Mouse (Mus musculus): ENCODE results near the gene Clybl. TPM values are rescaled to one million over a fixed set of nuclear protein-coding genes. Genes with fewer than 3 reads are reported as not detected.

Gene Clybl
- polyA plus RNA-seq, 1 experiment from 2014 or later = 20.7 TPM

DNA sequence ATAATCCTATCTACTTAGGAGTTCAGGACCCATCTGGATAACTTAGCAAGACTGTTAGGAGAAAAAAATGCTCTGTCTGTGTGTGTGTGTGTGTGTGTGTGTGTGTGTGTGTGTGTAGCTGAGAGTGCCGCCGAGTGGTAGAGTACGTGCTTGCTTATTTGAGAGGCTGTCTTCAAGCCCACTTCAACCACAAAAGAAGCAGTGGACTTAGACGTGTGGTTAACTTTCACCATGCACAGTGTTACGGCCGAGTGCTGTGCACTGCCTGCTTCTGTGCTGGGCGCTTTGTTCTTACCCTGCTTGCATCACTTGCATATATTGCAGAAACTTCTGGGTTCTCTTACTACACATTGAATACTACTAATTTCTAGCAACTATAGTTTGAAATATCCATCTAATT, 23.8 kb upstream of the Clybl start:
- Histone ChIP-seq H3K36me3 (ENCODE audit: insufficient read depth) (peaks cover 65% of the 10 kb centered on the region), H3K9me3 (ENCODE audit: low read depth, low read length) (no peaks in the 10 kb centered on the region), H3K27ac (ENCODE audit: low read depth) (no peak overlapping the region), H3K4me3 (ENCODE audit: low read depth, low read length) (no peak overlapping the region), H3K9ac (no peak overlapping the region), H3K4me1 (ENCODE audit: insufficient read depth) (no peaks in the 10 kb centered on the region), H3K4me2 (no peak overlapping the region), H3K27me3 (ENCODE audit: insufficient read depth, low read length) (no peaks in the 10 kb centered on the region)
- 84% methylated on average over 7 of the region's 7 CpGs for WGBS
- DNase-seq (no peak), ATAC-seq (ENCODE audit: insufficient read depth) (no peak)
- TF ChIP-seq CTCF (IDR thresholded peaks at IDR 0.05; ENCODE audit: low read depth) = no peak

DNA sequence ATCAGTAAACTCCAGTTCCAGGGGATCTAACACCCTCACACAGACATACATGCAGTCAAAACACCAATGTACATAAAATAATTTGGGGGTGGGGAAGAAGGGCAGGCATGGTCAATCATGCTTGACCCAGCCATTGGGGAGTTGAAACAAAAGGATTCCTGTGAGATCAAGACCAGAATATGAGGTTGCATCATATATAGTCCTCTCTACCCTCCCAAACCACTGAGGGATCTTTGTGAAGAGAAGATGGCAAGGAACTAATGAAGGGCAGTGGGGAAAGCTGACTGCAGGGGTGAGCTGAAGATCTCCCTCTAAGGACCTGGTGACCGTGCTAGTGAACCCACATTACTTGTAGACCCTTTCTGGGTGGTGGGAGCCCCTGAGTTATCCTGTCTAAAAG, 20.6 kb upstream of the Clybl start:
- TF ChIP-seq CTCF (IDR thresholded peaks at IDR 0.05; ENCODE audit: low read depth) = no peak
- Histone ChIP-seq H3K9me3 (ENCODE audit: low read depth, low read length) (no peaks in the 10 kb centered on the region), H3K4me1 (ENCODE audit: insufficient read depth) (no peaks in the 10 kb centered on the region), H3K4me3 (ENCODE audit: low read depth, low read length) (no peak overlapping the region), H3K4me2 (no peak overlapping the region), H3K36me3 (ENCODE audit: insufficient read depth) (peaks cover 39% of the 10 kb centered on the region), H3K9ac (no peak overlapping the region), H3K27ac (ENCODE audit: low read depth) (no peak overlapping the region), H3K27me3 (ENCODE audit: insufficient read depth, low read length) (no peaks in the 10 kb centered on the region)
- 95% methylated on average over 1 of the region's 1 CpGs for WGBS
- DNase-seq = no peak
- no peak for ATAC-seq (ENCODE audit: insufficient read depth)

DNA sequence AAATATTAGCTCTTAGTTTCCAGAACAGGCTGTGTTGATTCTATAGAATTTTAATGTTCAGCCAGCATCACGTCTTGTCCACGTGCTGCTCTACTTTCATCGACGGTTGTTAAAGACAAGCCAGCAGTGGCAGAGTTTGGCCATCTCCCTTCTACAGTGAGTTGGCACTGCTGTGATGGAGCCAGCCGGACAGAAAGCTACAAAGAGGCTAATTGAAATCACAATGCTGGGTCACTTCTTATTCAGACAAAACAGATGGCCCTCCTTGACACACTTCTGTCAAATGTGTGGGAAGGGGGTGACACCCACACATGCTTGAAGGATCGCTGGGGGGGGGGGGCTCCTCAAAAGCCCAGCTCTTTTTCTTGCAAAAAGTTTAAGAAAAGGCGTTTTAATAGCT, 12.6 kb upstream of the Clybl start:
- H3K4me3 ChIP-seq (ENCODE audit: low read depth, low read length) = no peak overlapping the region
- H3K36me3 ChIP-seq (ENCODE audit: insufficient read depth) = no peaks in the 10 kb centered on the region
- no peak overlapping the region for H3K27ac ChIP-seq (ENCODE audit: low read depth)
- H3K4me1 ChIP-seq (ENCODE audit: insufficient read depth) = no peaks in the 10 kb centered on the region
- no peak overlapping the region for H3K9ac ChIP-seq
- H3K27me3 ChIP-seq (ENCODE audit: insufficient read depth, low read length) = no peaks in the 10 kb centered on the region
- TF ChIP-seq CTCF (IDR thresholded peaks at IDR 0.05; ENCODE audit: low read depth) = no peak
- ATAC-seq (ENCODE audit: insufficient read depth) (no peak), DNase-seq (no peak)
- WGBS = 78% methylated on average over 7 of the region's 7 CpGs
- no peak overlapping the region for H3K4me2 ChIP-seq
- H3K9me3 ChIP-seq (ENCODE audit: low read depth, low read length) = no peaks in the 10 kb centered on the region

DNA sequence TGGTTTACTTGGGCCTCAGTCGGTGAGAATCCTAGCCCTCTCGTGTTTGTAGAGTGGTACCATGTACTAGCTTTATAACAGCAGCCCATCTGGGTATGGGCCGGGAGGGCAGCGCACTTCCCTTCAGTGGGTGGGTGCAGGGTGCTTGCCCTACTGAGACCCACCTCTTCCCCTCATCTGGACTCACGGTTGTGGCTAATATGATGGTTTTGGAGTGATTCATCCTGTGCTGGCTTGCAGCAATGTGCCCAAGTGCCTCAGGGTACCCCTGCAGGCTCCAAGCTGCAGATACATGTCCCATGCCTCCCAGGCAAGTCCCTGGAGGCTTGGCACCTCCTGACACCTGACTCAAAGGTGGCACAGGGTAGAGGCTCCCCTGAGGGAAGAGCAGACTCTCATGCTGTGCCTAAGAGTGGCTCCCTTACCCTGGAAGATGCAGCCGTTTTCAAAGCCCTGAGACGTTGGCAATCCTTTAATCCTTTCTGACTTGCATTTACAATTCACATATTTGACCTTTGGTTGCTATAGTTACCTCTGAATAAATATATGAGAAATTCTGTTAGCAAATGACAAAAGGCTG, 11.2 kb upstream of the Clybl start:
- no peak overlapping the region for H3K27ac ChIP-seq (ENCODE audit: low read depth)
- DNase-seq = no peak
- H3K4me2 ChIP-seq = no peak overlapping the region
- WGBS = 61% methylated on average over 7 of the region's 7 CpGs
- no peaks in the 10 kb centered on the region for H3K36me3 ChIP-seq (ENCODE audit: insufficient read depth)
- ATAC-seq (ENCODE audit: insufficient read depth) = peak; percentile 36; the same call in 1 of the 2 replicates
- H3K27me3 ChIP-seq (ENCODE audit: insufficient read depth, low read length) = no peaks in the 10 kb centered on the region
- no peak for TF ChIP-seq CTCF (IDR thresholded peaks at IDR 0.05; ENCODE audit: low read depth)
- H3K9me3 ChIP-seq (ENCODE audit: low read depth, low read length) = no peaks in the 10 kb centered on the region
- H3K4me1 ChIP-seq (ENCODE audit: insufficient read depth) = no peaks in the 10 kb centered on the region
- H3K9ac ChIP-seq = no peak overlapping the region
- no peak overlapping the region for H3K4me3 ChIP-seq (ENCODE audit: low read depth, low read length)

DNA sequence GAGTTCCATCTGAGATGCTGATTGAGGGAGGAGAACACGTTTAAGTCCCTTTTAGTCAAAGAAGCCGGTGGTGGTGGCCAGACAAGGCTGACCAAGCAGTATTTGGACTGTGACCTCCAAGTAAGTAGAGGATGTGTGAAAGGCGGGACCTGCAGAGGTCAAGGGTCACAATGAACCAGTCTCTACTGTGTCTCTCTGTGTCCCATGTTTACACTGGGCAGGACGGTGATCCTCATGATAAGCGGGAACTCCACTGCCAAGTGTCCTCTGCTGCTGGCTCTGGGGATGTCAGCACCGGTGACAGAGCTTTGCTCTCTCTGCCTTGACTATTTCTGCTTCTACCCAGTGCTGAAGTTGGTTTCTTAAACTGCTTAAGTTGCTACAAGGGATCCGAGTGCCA, 10.5 kb upstream of the Clybl start:
- Histone ChIP-seq H3K27me3 (ENCODE audit: insufficient read depth, low read length) (no peaks in the 10 kb centered on the region), H3K4me1 (ENCODE audit: insufficient read depth) (no peaks in the 10 kb centered on the region), H3K9ac (no peak overlapping the region), H3K36me3 (ENCODE audit: insufficient read depth) (no peaks in the 10 kb centered on the region), H3K9me3 (ENCODE audit: low read depth, low read length) (no peaks in the 10 kb centered on the region), H3K27ac (ENCODE audit: low read depth) (no peak overlapping the region), H3K4me2 (no peak overlapping the region), H3K4me3 (ENCODE audit: low read depth, low read length) (no peak overlapping the region)
- no peak for ATAC-seq (ENCODE audit: insufficient read depth)
- WGBS = 54% methylated on average over 7 of the region's 7 CpGs
- DNase-seq = no peak
- TF ChIP-seq CTCF (IDR thresholded peaks at IDR 0.05; ENCODE audit: low read depth) = no peak

DNA sequence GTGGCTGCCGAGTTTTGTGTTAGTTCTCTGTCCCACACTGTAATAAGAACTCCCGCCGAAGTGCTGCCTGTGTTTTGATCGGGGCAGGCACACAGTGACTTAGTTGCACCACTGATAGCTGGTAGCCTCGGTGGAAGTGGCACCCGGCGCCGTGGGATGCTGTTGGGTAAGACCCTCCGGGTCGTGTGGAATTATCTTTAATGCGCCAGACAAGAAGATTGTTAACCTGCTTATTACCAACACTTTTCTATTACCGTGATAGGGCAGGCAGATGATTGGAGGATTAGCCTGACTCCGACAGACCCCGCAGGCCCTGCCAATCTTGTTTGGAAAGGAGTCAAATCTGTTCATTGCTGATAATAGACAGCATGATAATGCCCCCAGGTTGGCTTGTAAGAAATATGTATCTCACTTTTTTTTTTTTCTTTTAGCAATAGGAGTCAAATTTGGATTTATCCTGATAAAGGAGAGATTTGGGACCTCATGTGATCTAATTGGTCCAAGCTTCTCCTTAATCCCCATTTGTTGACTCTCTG, 5.2 kb upstream of the Clybl start:
- TF ChIP-seq CTCF (IDR thresholded peaks at IDR 0.05; ENCODE audit: low read depth) = no peak
- no peak for DNase-seq
- Histone ChIP-seq H3K9ac (no peak overlapping the region), H3K4me1 (ENCODE audit: insufficient read depth) (no peaks in the 10 kb centered on the region), H3K9me3 (ENCODE audit: low read depth, low read length) (no peaks in the 10 kb centered on the region), H3K36me3 (ENCODE audit: insufficient read depth) (no peaks in the 10 kb centered on the region), H3K27ac (ENCODE audit: low read depth) (no peak overlapping the region), H3K27me3 (ENCODE audit: insufficient read depth, low read length) (no peaks in the 10 kb centered on the region), H3K4me2 (no peak overlapping the region), H3K4me3 (ENCODE audit: low read depth, low read length) (no peak overlapping the region)
- 74% methylated on average over 14 of the region's 14 CpGs for WGBS
- no peak for ATAC-seq (ENCODE audit: insufficient read depth)

DNA sequence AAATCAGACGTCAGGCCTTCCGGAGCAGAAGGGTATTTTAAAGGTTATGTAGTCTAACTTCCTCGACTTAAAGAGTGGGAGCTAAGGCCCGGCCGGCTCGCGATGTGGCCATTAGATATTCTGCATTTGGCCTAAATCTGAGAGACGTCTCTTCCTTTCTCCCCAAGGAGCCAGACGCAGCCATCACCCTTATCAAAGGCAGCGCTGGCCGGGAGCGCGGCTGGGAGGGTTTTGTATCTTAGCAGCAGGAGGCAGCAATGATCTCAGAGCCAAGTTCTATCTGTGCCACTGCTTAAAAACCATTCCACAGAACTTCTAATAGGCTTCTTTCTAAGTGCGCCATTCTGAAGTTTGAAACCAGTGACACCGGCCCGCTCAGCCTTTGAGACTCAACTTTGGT, 2.2 kb upstream of the Clybl start:
- DNase-seq (no peak), ATAC-seq (ENCODE audit: insufficient read depth) (no peak)
- no peak overlapping the region for H3K27ac ChIP-seq (ENCODE audit: low read depth)
- H3K9me3 ChIP-seq (ENCODE audit: low read depth, low read length) = no peaks in the 10 kb centered on the region
- WGBS = 60% methylated on average over 16 of the region's 16 CpGs
- H3K36me3 ChIP-seq (ENCODE audit: insufficient read depth) = no peaks in the 10 kb centered on the region
- H3K9ac ChIP-seq = no peak overlapping the region
- no peaks in the 10 kb centered on the region for H3K27me3 ChIP-seq (ENCODE audit: insufficient read depth, low read length)
- no peak for TF ChIP-seq CTCF (IDR thresholded peaks at IDR 0.05; ENCODE audit: low read depth)
- H3K4me1 ChIP-seq (ENCODE audit: insufficient read depth) = 0 out of 2 replicates have a peak, but pooled peaks cover 4% of the 10 kb centered on the region
- no peak overlapping the region for H3K4me2 ChIP-seq
- H3K4me3 ChIP-seq (ENCODE audit: low read depth, low read length) = no peak overlapping the region

Measured in lung, embryonic 14.5 days (tissue).